Mouse (Mus musculus) left cerebral cortex, adult 18-20 months (tissue): ENCODE results near the gene Abcf1. TPM values are rescaled to one million over a fixed set of nuclear protein-coding genes. Genes with fewer than 3 reads are reported as not detected.

Experiments
- DNase-seq, 2 experiments: peaks; one replicate each; pipeline ENCODE4 v3.0.0; 2021 to 2022; ENCODE audit warnings: low spot score in 2 of 2, mixed read lengths in 1 of 2
- microRNA-seq, 2 experiments: library from miRNA; unstranded; fragments of <30 nt; microRNA quantifications; one replicate each; pipeline ENCODE4 v1.2.0; 2021
- total RNA-seq, 2 experiments: library from RNA; stranded (reverse); gene quantifications; 2 replicates each; pipeline ENCODE4 v1.2.3; 2021

The Abcf1 gene
- total RNA-seq, 2 experiments from 2014 or later = 69.4 to 71.6 TPM

- no peak for DNase-seq
Observed at GRCm38 (mm10) chr17:35920862-35921562, 48.5 kb downstream of the Abcf1 start.

- DNase-seq = no peak
Observed at GRCm38 (mm10) chr17:35920384-35920783, 49.2 kb downstream of the Abcf1 start.

- DNase-seq = no peak
Observed at GRCm38 (mm10) chr17:35919864-35920301, 49.7 kb downstream of the Abcf1 start.

- peak; percentile 92 to 93 for DNase-seq
Observed at GRCm38 (mm10) chr17:35919060-35919715, 50.4 kb downstream of the Abcf1 start.

GRCm38 (mm10) chr17:35918276-35919059 lies 51.1 kb downstream of the Abcf1 start:
- DNase-seq = no peak

GRCm38 (mm10) chr17:35917463-35918251 lies 51.9 kb downstream of the Abcf1 start:
- no peak for DNase-seq

- peak in 1 of 2 experiments; percentile 20 for DNase-seq
Observed at GRCm38 (mm10) chr17:35917143-35917462, 52.5 kb downstream of the Abcf1 start.

GRCm38 (mm10) chr17:35916297-35917142 lies 53.0 kb downstream of the Abcf1 start, which contains the start of the genes Mrps18b and Ppp1r10:
TSS of gene Mrps18b (minus strand) at chr17:35916389.
TSS of gene Ppp1r10 (plus strand) at chr17:35916434.
- peak; percentile 99 for DNase-seq

GRCm38 (mm10) chr17:35915538-35916296 lies 53.8 kb downstream of the Abcf1 start:
- peak in 1 of 2 experiments; percentile 44 for DNase-seq

GRCm38 (mm10) chr17:35914975-35915374 lies 54.6 kb downstream of the Abcf1 start:
- no peak for DNase-seq

- peak; percentile 93 for DNase-seq
Observed at GRCm38 (mm10) chr17:35909919-35910369, 59.6 kb downstream of the Abcf1 start, which contains the start of gene Atat1. TSS of gene Atat1 (minus strand) at chr17:35910075.

GRCm38 (mm10) chr17:35909186-35909918 lies 60.2 kb downstream of the Abcf1 start:
- DNase-seq = no peak

GRCm38 (mm10) chr17:35907609-35908008 lies 62.0 kb downstream of the Abcf1 start:
- no peak for DNase-seq

Small RNA genes within 50 kb of the gene (microRNA-seq; reads per million reads assigned to microRNA genes)
- gene Mir1894 = 0 reads per million in 2 experiments
- gene Mir877 = 345 to 398 reads per million in 2 experiments

Other genes starting within 250 kb of the Abcf1 start
- gene Ier3, start 148.1 kb downstream of the Abcf1 start, total RNA-seq = 10 to 100 TPM; 16.0 to 21.3 TPM
- gene Flot1, start 146.5 kb downstream of the Abcf1 start, total RNA-seq = 100 to 1,000 TPM; 127 to 158 TPM
- gene Tubb5, start 131.5 kb downstream of the Abcf1 start, total RNA-seq = 100 to 1,000 TPM; 442 to 465 TPM
- gene Mdc1, start 128.2 kb downstream of the Abcf1 start, total RNA-seq = 10 to 100 TPM; 17.6 to 17.7 TPM
- gene Nrm, start 108.4 kb downstream of the Abcf1 start, total RNA-seq = 1 to 10 TPM; 2.0 to 2.6 TPM
- gene Ppp1r18, start 104.2 kb downstream of the Abcf1 start, total RNA-seq = 1 to 10 TPM; 8.9 to 9.1 TPM
- 10 to 100 TPM; 30.6 to 32.3 TPM for gene Dhx16, start 89.9 kb downstream of the Abcf1 start, total RNA-seq
- gene 2310061I04Rik, start 72.3 kb downstream of the Abcf1 start, total RNA-seq = 10 to 100 TPM; 56.4 to 57.5 TPM
- 10 to 100 TPM; 53.6 to 56.3 TPM for gene Atat1, start 59.7 kb downstream of the Abcf1 start, total RNA-seq
- 10 to 100 TPM; 39.9 to 41.3 TPM for gene Mrps18b, start 53.4 kb downstream of the Abcf1 start, total RNA-seq
- 10 to 100 TPM; 62.9 to 63.7 TPM for gene Ppp1r10, start 53.3 kb downstream of the Abcf1 start, total RNA-seq
- gene Gnl1, start 10.1 kb upstream of the Abcf1 start, total RNA-seq = 100 to 1,000 TPM; 195 to 197 TPM
- 10 to 100 TPM; 36.6 to 37.5 TPM for gene Prr3, start 10.5 kb upstream of the Abcf1 start, total RNA-seq
- 1 to 10 TPM; 1.5 to 2.2 TPM for gene H2-T24, start 50.8 kb upstream of the Abcf1 start, total RNA-seq
- 10 to 100 TPM; 15.6 to 19.9 TPM for gene H2-T23, start 63.1 kb upstream of the Abcf1 start, total RNA-seq
- 10 to 100 TPM; 18.5 to 20.8 TPM for gene H2-T22, start 73.0 kb upstream of the Abcf1 start, total RNA-seq
- not detected for gene Gm6034, start 73.2 kb upstream of the Abcf1 start, total RNA-seq
- gene Gm11127, start 88.6 kb upstream of the Abcf1 start, total RNA-seq = 1 to 10 TPM; 1.4 TPM
- gene Gm19684, start 151.9 kb upstream of the Abcf1 start, total RNA-seq = not detected
- gene Gm7030, start 159.7 kb upstream of the Abcf1 start, total RNA-seq = not detected
- not detected for gene Gm8909, start 198.8 kb upstream of the Abcf1 start, total RNA-seq
- gene H2-T3, start 220.5 kb upstream of the Abcf1 start, total RNA-seq = under 1 TPM in 1 of 2 experiments, not detected in 1; 0.37 TPM